Mouse (Mus musculus) gonadal fat pad, adult 2 months (tissue): Measurements from ENCODE around the gene Pou2f3. TPM values are rescaled to one million over a fixed set of nuclear protein-coding genes. Genes with fewer than 3 reads are reported as not detected.

Experiments used
- DNase-seq: peaks from one replicate; pipeline ENCODE4 v3.0.0-alpha.2; 2012; ENCODE audit warnings: low read depth
- polyA plus RNA-seq: library from polyadenylated mRNA; depleted of rRNA; stranded (reverse); fragments of >200 nt; gene quantifications from 2 replicates; pipeline ENCODE4 v1.2.3, GENCODE M21; 2012

Gene Pou2f3
- polyA plus RNA-seq, 1 experiment = 0.15 TPM

GRCm38 (mm10) chr9:43108721-43109120, 101.4 kb downstream of the Pou2f3 start:
- DNase-seq = no peak

- DNase-seq = no peak
Measured at GRCm38 (mm10) chr9:43108081-43108480, 102.1 kb downstream of the Pou2f3 start.

- DNase-seq = no peak
Measured at GRCm38 (mm10) chr9:43107555-43107954, 102.6 kb downstream of the Pou2f3 start.

GRCm38 (mm10) chr9:43107187-43107517, 103.0 kb downstream of the Pou2f3 start, which contains the start of gene Arhgef12:
Gene Arhgef12, minus strand, starts transcription at chr9:43107239.
- peak; percentile 57 for DNase-seq

- DNase-seq = peak; percentile 41
Measured at GRCm38 (mm10) chr9:43106426-43107186, 103.6 kb downstream of the Pou2f3 start.

- peak; percentile 52 for DNase-seq
Measured at GRCm38 (mm10) chr9:43105664-43106361, 104.4 kb downstream of the Pou2f3 start.

GRCm38 (mm10) chr9:43104873-43105663, 105.1 kb downstream of the Pou2f3 start:
- no peak for DNase-seq

GRCm38 (mm10) chr9:43104526-43104872, 105.7 kb downstream of the Pou2f3 start:
- DNase-seq = no peak

GRCm38 (mm10) chr9:43103675-43104299, 106.4 kb downstream of the Pou2f3 start:
- DNase-seq = no peak

- no peak for DNase-seq
Measured at GRCm38 (mm10) chr9:43102931-43103330, 107.2 kb downstream of the Pou2f3 start.

GRCm38 (mm10) chr9:43101936-43102595, 108.1 kb downstream of the Pou2f3 start:
- no peak for DNase-seq

GRCm38 (mm10) chr9:43098922-43099321, 111.2 kb downstream of the Pou2f3 start:
- no peak for DNase-seq

- no peak for DNase-seq
Measured at GRCm38 (mm10) chr9:43097801-43098557, 112.2 kb downstream of the Pou2f3 start.

GRCm38 (mm10) chr9:43096337-43096736, 113.8 kb downstream of the Pou2f3 start:
- DNase-seq = no peak

- DNase-seq = no peak
Measured at GRCm38 (mm10) chr9:43094828-43095227, 115.3 kb downstream of the Pou2f3 start.

GRCm38 (mm10) chr9:43093803-43094202, 116.4 kb downstream of the Pou2f3 start:
- DNase-seq = peak; percentile 77

- DNase-seq = no peak
Measured at GRCm38 (mm10) chr9:43085686-43086285, 124.4 kb downstream of the Pou2f3 start.

GRCm38 (mm10) chr9:43084496-43085362, 125.4 kb downstream of the Pou2f3 start:
- DNase-seq = no peak

- DNase-seq = no peak
Measured at GRCm38 (mm10) chr9:43083441-43084055, 126.6 kb downstream of the Pou2f3 start.
